Mouse (Mus musculus) forebrain, embryonic 12.5 days (tissue): ENCODE measurements at regions not wholly inside any gene's neighbourhood (a gene's known extent, or its start where the extent isn't known, plus 50 kb on each side); places are given as distances from the start of the nearest gene placed in this dataset.

ENCODE experiments used
- ATAC-seq: fragments of 200-750 bp; cut with Nextera tagmentation; 2 replicates; pipeline ENCODE4 v1.8.0; 2017; ENCODE audit warnings: moderate TSS enrichment; ENCODE audit not compliant: low FRiP score
- H3K27ac ChIP-seq: fragments of 300-500 bp; sonication (generic); 2 replicates; pipeline ENCODE4 v1.5.1; 2016; ENCODE audit warnings: mild to moderate bottlenecking
- H3K27me3 ChIP-seq: fragments of 300-500 bp; sonication (generic); 2 replicates; pipeline ENCODE4 v1.6.1; 2016; ENCODE audit warnings: mild to moderate bottlenecking
- H3K36me3 ChIP-seq: fragments of 300-500 bp; sonication (generic); replicated peaks from 2 replicates; pipeline ENCODE4 v1.6.1; 2016; ENCODE audit warnings: mild to moderate bottlenecking
- H3K4me1 ChIP-seq: fragments of 300-500 bp; sonication (generic); 2 replicates; pipeline ENCODE4 v1.6.1; 2016
- H3K4me2 ChIP-seq: fragments of 300-500 bp; sonication (generic); 2 replicates; pipeline ENCODE4 v1.6.1; 2016; ENCODE audit warnings: mild to moderate bottlenecking, moderate library complexity
- H3K4me3 ChIP-seq: fragments of 300-500 bp; sonication (generic); replicated peaks from 2 replicates; pipeline ENCODE4 v1.5.1; 2016; ENCODE audit warnings: mild to moderate bottlenecking
- H3K9ac ChIP-seq: fragments of 300-500 bp; sonication (generic); 2 replicates; pipeline ENCODE4 v1.6.1; 2016; ENCODE audit warnings: mild to moderate bottlenecking
- H3K9me3 ChIP-seq: fragments of 300-500 bp; sonication (generic); 2 replicates; pipeline ENCODE4 v1.6.1; 2016
- WGBS: fragments of 180-500 bp; shearing (Covaris S2); methylation state at CpG from one replicate; pipeline ENCODE4 v1.1.7; 2016; 5-methylcytosine and 5-hydroxymethylcytosine counted together

- 89% methylated on average over 7 of the region's 7 CpGs for WGBS
- no peak overlapping the region for H3K4me3 ChIP-seq
- no peak for ATAC-seq
- H3K27me3 ChIP-seq = no peaks in the 10 kb centered on the region
- no peaks in the 10 kb centered on the region for H3K36me3 ChIP-seq
- no peak overlapping the region for H3K27ac ChIP-seq
- no peak overlapping the region for H3K4me2 ChIP-seq
- no peaks in the 10 kb centered on the region for H3K9me3 ChIP-seq
- no peaks in the 10 kb centered on the region for H3K4me1 ChIP-seq
- no peak overlapping the region for H3K9ac ChIP-seq
These were observed 153.4 kb downstream of the Adamts15 start for GRCm38 (mm10) chr9:30768665-30769434.

GRCm38 (mm10) chr9:30766701-30767100 lies 155.6 kb downstream of the Adamts15 start:
- no peak overlapping the region for H3K27ac ChIP-seq
- no peak overlapping the region for H3K4me2 ChIP-seq
- no peaks in the 10 kb centered on the region for H3K27me3 ChIP-seq
- H3K9me3 ChIP-seq = no peaks in the 10 kb centered on the region
- H3K36me3 ChIP-seq = no peaks in the 10 kb centered on the region
- H3K9ac ChIP-seq = no peak overlapping the region
- no peaks in the 10 kb centered on the region for H3K4me1 ChIP-seq
- no peak overlapping the region for H3K4me3 ChIP-seq
- ATAC-seq = no peak
- 91% methylated on average over 6 of the region's 6 CpGs for WGBS

DNA sequence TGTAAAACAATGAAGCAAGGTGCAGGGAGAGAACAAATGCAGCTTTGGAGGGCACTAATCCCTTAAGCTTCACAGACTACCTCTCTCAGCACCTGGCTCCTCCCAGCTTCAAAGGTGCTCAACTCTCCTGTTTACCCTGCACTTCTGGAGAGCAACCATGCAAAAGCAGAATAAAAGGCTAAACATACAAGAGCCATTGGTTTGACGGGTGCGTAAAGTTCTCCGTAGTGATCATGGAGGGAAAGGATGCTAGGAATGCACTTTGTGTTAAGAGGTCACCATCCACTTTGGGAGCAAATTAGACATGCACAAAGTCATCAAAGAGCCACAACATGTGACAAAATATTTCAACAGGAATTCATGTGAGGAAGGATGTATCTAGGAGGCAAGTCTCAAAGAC lies 156.1 kb downstream of the Adamts15 start:
- H3K36me3 ChIP-seq = no peaks in the 10 kb centered on the region
- 71% methylated on average over 3 of the region's 3 CpGs for WGBS
- no peak overlapping the region for H3K9ac ChIP-seq
- ATAC-seq = no peak
- H3K4me3 ChIP-seq = no peak overlapping the region
- no peaks in the 10 kb centered on the region for H3K4me1 ChIP-seq
- H3K4me2 ChIP-seq = no peak overlapping the region
- no peaks in the 10 kb centered on the region for H3K9me3 ChIP-seq
- no peaks in the 10 kb centered on the region for H3K27me3 ChIP-seq
- no peak overlapping the region for H3K27ac ChIP-seq

GRCm38 (mm10) chr9:30765017-30765569 lies 157.2 kb downstream of the Adamts15 start:
- Histone ChIP-seq H3K4me1 (no peaks in the 10 kb centered on the region), H3K9ac (no peak overlapping the region), H3K27me3 (no peaks in the 10 kb centered on the region), H3K9me3 (no peaks in the 10 kb centered on the region), H3K36me3 (no peaks in the 10 kb centered on the region), H3K4me2 (no peak overlapping the region), H3K27ac (no peak overlapping the region), H3K4me3 (no peak overlapping the region)
- no peak for ATAC-seq
- WGBS = 78% methylated on average over 7 of the region's 7 CpGs

DNA sequence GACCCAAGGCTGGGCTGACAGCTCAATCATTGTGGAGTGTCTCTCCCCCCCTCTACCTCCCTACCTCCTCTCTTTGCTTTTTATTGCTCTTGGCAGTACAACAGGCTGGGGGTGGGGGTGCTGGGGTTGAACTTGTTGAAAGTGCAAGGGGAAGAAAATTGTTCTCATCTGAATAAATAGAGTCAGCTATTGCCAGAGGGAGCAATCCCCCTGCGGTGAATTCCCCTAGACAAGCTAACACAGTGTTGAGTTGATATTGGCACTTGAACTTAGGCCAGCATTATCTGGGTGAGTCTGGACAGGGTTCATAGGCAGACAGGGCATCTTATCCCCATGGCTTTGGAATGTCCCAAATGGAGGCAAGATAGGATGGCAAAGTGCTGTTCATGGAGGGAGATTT lies 159.3 kb downstream of the Adamts15 start:
- no peak for ATAC-seq
- Histone ChIP-seq H3K27me3 (no peaks in the 10 kb centered on the region), H3K4me2 (no peak overlapping the region), H3K27ac (no peak overlapping the region), H3K4me1 (no peaks in the 10 kb centered on the region), H3K9me3 (no peaks in the 10 kb centered on the region), H3K4me3 (no peak overlapping the region), H3K36me3 (no peaks in the 10 kb centered on the region), H3K9ac (no peak overlapping the region)
- WGBS = 89% methylated on average over 1 of the region's 1 CpGs

DNA sequence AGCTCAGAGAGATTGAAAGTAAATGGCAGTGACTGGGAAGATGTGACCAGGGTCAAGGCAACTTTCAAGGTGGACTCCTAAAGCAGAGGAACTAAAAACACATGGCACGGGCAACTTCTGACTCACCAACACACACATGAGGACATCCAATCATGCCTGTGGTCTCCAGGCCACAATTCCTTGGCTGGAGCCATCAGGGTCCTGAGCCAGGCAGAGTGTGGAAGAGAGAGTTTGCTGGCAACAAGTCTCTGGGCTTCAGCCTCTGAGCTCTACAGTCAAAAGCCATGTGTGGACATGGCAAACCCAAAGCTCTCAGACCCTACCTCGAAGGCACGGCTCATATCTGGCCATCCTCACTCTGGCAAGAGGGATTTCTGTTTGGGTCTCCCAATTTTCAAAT lies 164.1 kb downstream of the Adamts15 start:
- Histone ChIP-seq H3K4me2 (no peak overlapping the region), H3K4me1 (no peaks in the 10 kb centered on the region), H3K27me3 (no peaks in the 10 kb centered on the region), H3K9ac (no peak overlapping the region), H3K4me3 (no peak overlapping the region), H3K36me3 (no peaks in the 10 kb centered on the region), H3K9me3 (no peaks in the 10 kb centered on the region), H3K27ac (no peak overlapping the region)
- 99% methylated on average over 3 of the region's 3 CpGs for WGBS
- no peak for ATAC-seq

DNA sequence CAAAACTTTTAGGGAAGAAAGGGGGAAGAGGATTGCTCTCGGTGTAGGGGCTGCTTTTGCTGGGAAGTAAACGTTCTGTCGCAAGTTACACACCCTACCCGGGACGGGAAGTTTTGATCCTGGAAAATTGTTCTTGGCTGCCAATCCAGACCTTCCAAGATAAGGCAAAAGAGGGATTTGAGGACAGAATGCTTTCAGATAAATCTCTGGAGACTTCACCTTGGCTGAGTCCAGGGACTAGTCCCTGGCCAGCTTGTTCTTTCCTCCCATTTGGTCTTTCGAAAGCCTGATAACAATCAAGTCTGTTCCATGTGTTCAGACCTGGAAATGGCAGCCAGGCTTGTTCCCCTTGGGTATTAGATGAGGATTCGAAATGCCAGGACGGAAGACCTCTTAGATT lies 164.8 kb downstream of the Adamts15 start:
- Histone ChIP-seq H3K9me3 (no peaks in the 10 kb centered on the region), H3K27ac (no peak overlapping the region), H3K4me3 (no peak overlapping the region), H3K36me3 (no peaks in the 10 kb centered on the region), H3K4me1 (no peaks in the 10 kb centered on the region), H3K9ac (no peak overlapping the region), H3K27me3 (no peaks in the 10 kb centered on the region), H3K4me2 (no peak overlapping the region)
- WGBS = 94% methylated on average over 8 of the region's 8 CpGs
- ATAC-seq = no peak

DNA sequence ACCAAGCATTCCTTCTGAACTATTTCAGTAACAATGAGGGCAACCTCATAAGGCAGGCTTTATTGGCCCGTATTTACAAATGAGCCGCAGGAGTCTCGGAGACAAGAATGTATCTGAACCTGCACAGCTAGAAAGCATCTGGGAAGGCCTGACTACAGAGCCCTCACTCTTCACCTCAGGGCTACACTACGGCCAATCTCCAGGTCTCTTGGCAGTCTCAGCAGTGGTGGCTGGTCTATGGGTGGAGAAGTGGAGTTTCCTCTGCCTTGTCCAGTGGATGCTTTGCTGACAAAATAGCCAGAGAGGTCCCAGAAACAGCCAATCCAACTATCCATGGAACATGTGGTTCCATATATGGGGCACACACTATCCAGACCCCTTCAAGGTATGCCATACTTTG lies 165.5 kb downstream of the Adamts15 start:
- H3K9me3 ChIP-seq = no peaks in the 10 kb centered on the region
- no peak overlapping the region for H3K4me2 ChIP-seq
- 90% methylated on average over 4 of the region's 4 CpGs for WGBS
- no peak overlapping the region for H3K9ac ChIP-seq
- no peak for ATAC-seq
- H3K27ac ChIP-seq = no peak overlapping the region
- H3K36me3 ChIP-seq = no peaks in the 10 kb centered on the region
- H3K4me3 ChIP-seq = no peak overlapping the region
- H3K4me1 ChIP-seq = no peaks in the 10 kb centered on the region
- H3K27me3 ChIP-seq = no peaks in the 10 kb centered on the region

DNA sequence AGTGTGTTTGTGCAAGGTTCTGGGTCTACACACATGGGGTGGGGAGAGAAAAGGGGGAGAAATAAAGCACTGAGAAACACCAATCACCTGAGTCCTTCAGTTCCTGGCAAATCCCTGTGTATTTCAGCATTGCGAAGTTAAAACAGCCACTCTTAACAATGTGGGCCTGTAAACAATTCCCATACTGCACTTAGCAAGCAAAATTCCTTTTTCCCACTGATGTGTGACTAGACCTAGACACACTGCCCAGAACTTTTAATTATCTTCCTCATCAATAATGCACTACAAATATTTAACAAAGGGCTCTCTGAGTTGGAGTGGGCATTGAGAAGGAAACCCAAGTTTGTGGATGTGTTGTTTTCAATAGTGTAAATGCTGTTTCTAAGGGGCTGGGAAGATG lies 166.7 kb downstream of the Adamts15 start:
- no peak overlapping the region for H3K4me3 ChIP-seq
- no peak overlapping the region for H3K9ac ChIP-seq
- no peak overlapping the region for H3K27ac ChIP-seq
- H3K4me2 ChIP-seq = no peak overlapping the region
- no peaks in the 10 kb centered on the region for H3K4me1 ChIP-seq
- H3K27me3 ChIP-seq = no peaks in the 10 kb centered on the region
- H3K9me3 ChIP-seq = no peaks in the 10 kb centered on the region
- no peak for ATAC-seq
- 89% methylated on average over 1 of the region's 1 CpGs for WGBS
- no peaks in the 10 kb centered on the region for H3K36me3 ChIP-seq

DNA sequence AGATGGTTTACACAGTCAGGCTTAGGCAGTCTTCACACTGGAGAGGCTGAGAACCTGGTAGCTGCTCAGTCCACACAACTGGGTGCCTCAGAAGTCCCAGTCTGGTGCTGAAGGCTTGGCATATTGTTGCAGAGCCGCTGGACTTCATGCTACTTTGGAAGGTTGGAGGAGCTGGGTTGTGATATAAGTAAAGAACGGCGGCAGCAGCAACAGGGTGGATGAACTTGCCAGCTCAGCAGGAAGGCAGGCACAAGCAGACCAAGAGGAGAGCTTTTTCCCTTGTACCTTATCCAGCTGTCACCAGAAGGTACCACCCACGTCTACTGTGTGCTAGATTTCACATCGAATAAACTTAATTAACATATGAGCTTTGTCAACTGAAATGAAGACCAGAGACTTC lies 167.4 kb downstream of the Adamts15 start:
- 90% methylated on average over 5 of the region's 5 CpGs for WGBS
- Histone ChIP-seq H3K9me3 (no peaks in the 10 kb centered on the region), H3K36me3 (no peaks in the 10 kb centered on the region), H3K4me2 (no peak overlapping the region), H3K4me3 (no peak overlapping the region), H3K4me1 (no peaks in the 10 kb centered on the region), H3K27me3 (no peaks in the 10 kb centered on the region), H3K9ac (no peak overlapping the region), H3K27ac (no peak overlapping the region)
- ATAC-seq = no peak

- no peak overlapping the region for H3K4me3 ChIP-seq
- H3K4me2 ChIP-seq = no peak overlapping the region
- H3K27me3 ChIP-seq = 0 out of 2 replicates have a peak, but pooled peaks cover 5% of the 10 kb centered on the region
- no peak overlapping the region for H3K9ac ChIP-seq
- H3K27ac ChIP-seq = no peak overlapping the region
- 4% methylated on average over 9 of the region's 9 CpGs for WGBS
- peaks cover 10% of the 10 kb centered on the region for H3K4me1 ChIP-seq
- ATAC-seq = no peak
- H3K36me3 ChIP-seq = no peaks in the 10 kb centered on the region
- H3K9me3 ChIP-seq = no peaks in the 10 kb centered on the region
These were observed 178.8 kb downstream of the Adamts15 start for GRCm38 (mm10) chr9:30743471-30743870.

GRCm38 (mm10) chr9:30742471-30743098 lies 179.7 kb downstream of the Adamts15 start:
- Histone ChIP-seq H3K36me3 (no peaks in the 10 kb centered on the region), H3K4me1 (peaks cover 10% of the 10 kb centered on the region), H3K27me3 (0 out of 2 replicates have a peak, but pooled peaks cover 5% of the 10 kb centered on the region), H3K27ac (no peak overlapping the region), H3K9ac (no peak overlapping the region), H3K9me3 (no peaks in the 10 kb centered on the region), H3K4me3 (no peak overlapping the region), H3K4me2 (no peak overlapping the region)
- WGBS = 81% methylated on average over 8 of the region's 8 CpGs
- no peak for ATAC-seq

- Histone ChIP-seq H3K27ac (no peak overlapping the region), H3K27me3 (no peaks in the 10 kb centered on the region), H3K9me3 (no peaks in the 10 kb centered on the region), H3K36me3 (no peaks in the 10 kb centered on the region), H3K4me1 (no peaks in the 10 kb centered on the region), H3K4me3 (no peak overlapping the region), H3K4me2 (no peak overlapping the region), H3K9ac (no peak overlapping the region)
- WGBS = 47% methylated on average over 2 of the region's 2 CpGs
- no peak for ATAC-seq
These were observed 190.6 kb downstream of the Adamts15 start for GRCm38 (mm10) chr9:30731687-30732086.
